Mouse (Mus musculus) myocyte (in vitro differentiated cells): ENCODE results near the gene Agpat3.
"Not testable (repeated sequence)": the region's sequence is repeated elsewhere in the genome, so short reads cannot be mapped to it uniquely, and the experiment has no call there.

ENCODE experiments used
- E2F4 ChIP-seq: IDR thresholded peaks from one replicate; pipeline ENCODE4 v1.6.1; 2011; ENCODE audit warnings: mild to moderate bottlenecking, control low read depth, moderate library complexity; ENCODE audit not compliant: insufficient read depth
- MAX ChIP-seq: IDR thresholded peaks from one replicate; pipeline ENCODE4 v1.6.1; 2011; ENCODE audit warnings: low read depth, mild to moderate bottlenecking, control low read depth
- MYOD1 ChIP-seq, 3 experiments: IDR thresholded peaks; one replicate each; pipeline ENCODE4 v1.6.1; 2011; ENCODE audit warnings: control low read depth in 2 of 3, low read depth in 2 of 3, mild to moderate bottlenecking in 2 of 3, moderate library complexity in 1 of 3; ENCODE audit not compliant: insufficient read length in 2 of 3, control insufficient read depth in 1 of 3
- MYOG ChIP-seq, 3 experiments: IDR thresholded peaks; one replicate each; pipeline ENCODE4 v1.6.1; 2011; ENCODE audit warnings: control low read depth in 2 of 3, low read depth in 2 of 3, mild to moderate bottlenecking in 2 of 3; ENCODE audit not compliant: insufficient read length in 2 of 3, control insufficient read depth in 1 of 3, insufficient read depth in 1 of 3
- POLR2A ChIP-seq: IDR thresholded peaks from one replicate; pipeline ENCODE4 v1.6.1; 2011; ENCODE audit warnings: low read depth, mild to moderate bottlenecking, control low read depth, moderate library complexity; ENCODE audit not compliant: insufficient read length
- POLR2AphosphoS2 ChIP-seq: IDR thresholded peaks from one replicate; pipeline ENCODE4 v1.6.1; 2011; ENCODE audit warnings: low read depth, control low read depth; ENCODE audit not compliant: insufficient read length
- SRF ChIP-seq: IDR thresholded peaks from one replicate; pipeline ENCODE4 v1.6.1; 2011; ENCODE audit warnings: low read depth; ENCODE audit not compliant: control insufficient read depth, insufficient read length

- not testable (repeated sequence) for TF ChIP-seq POLR2A; SRF; MAX; MYOD1 (IDR thresholded peaks at IDR 0.05; ENCODE audit: control insufficient read depth in 1 of 3, insufficient read length in 2 of 3, low read depth in 2 of 3); E2F4; MYOG (IDR thresholded peaks at IDR 0.05; ENCODE audit: control insufficient read depth in 1 of 3, insufficient read depth in 1 of 3, insufficient read length in 2 of 3, low read depth in 2 of 3); POLR2AphosphoS2
Observed at GRCm38 (mm10) chr10:78358999-78359398, 6.7 kb upstream of the Agpat3 start.
